Mouse (Mus musculus) forebrain, embryonic 11.5 days (tissue): ENCODE data around the gene Stx11. TPM values are rescaled to one million over a fixed set of nuclear protein-coding genes. Genes with fewer than 3 reads are reported as not detected.
"Not testable (repeated sequence)": the region's sequence is repeated elsewhere in the genome, so short reads cannot be mapped to it uniquely, and the experiment has no call there.

Source experiments
- ATAC-seq: fragments of 200-750 bp; cut with Nextera tagmentation; replicated peaks from 2 replicates; pipeline ENCODE4 v1.8.0; 2017; ENCODE audit warnings: moderate TSS enrichment; ENCODE audit not compliant: low FRiP score
- DNase-seq: peaks from one replicate; pipeline ENCODE4 v3.0.0-alpha.2; 2017; ENCODE audit warnings: low spot score
- H3K27ac ChIP-seq: fragments of 300-500 bp; sonication (generic); 2 replicates; pipeline ENCODE4 v1.5.1; 2014; ENCODE audit warnings: low read depth, low read length
- H3K27me3 ChIP-seq: fragments of 300-500 bp; sonication (generic); 2 replicates; pipeline ENCODE4 v1.6.1; 2014; ENCODE audit warnings: mild to moderate bottlenecking, low read length, mixed read lengths; ENCODE audit not compliant: control insufficient read depth, insufficient read depth
- H3K36me3 ChIP-seq: fragments of 300-500 bp; sonication (generic); 2 replicates; pipeline ENCODE4 v1.6.1; 2014; ENCODE audit warnings: mild to moderate bottlenecking, low read length, moderate library complexity, mixed read lengths; ENCODE audit not compliant: control insufficient read depth, insufficient read depth
- H3K4me1 ChIP-seq: fragments of 300-500 bp; sonication (generic); replicated peaks from 2 replicates; pipeline ENCODE4 v1.6.1; 2014; ENCODE audit warnings: low read length, mixed read lengths; ENCODE audit not compliant: control insufficient read depth, insufficient read depth
- H3K4me2 ChIP-seq: fragments of 300-500 bp; sonication (generic); 2 replicates; pipeline ENCODE4 v1.6.1; 2014; ENCODE audit warnings: low read depth, mild to moderate bottlenecking, low read length, moderate library complexity, mixed read lengths; ENCODE audit not compliant: severe bottlenecking
- H3K4me3 ChIP-seq: fragments of 300-500 bp; sonication (generic); 2 replicates; pipeline ENCODE4 v1.5.1; 2014; ENCODE audit warnings: low read depth, low read length
- H3K9ac ChIP-seq: fragments of 300-500 bp; sonication (generic); 2 replicates; pipeline ENCODE4 v1.6.1; 2014; ENCODE audit warnings: low read length
- H3K9me3 ChIP-seq: fragments of 300-500 bp; sonication (generic); 2 replicates; pipeline ENCODE4 v1.6.1; 2016; ENCODE audit warnings: low read length, mixed read lengths; ENCODE audit not compliant: control insufficient read depth
- WGBS: fragments of 180-500 bp; shearing (Covaris S2); extraction: QIAGEN DNeasy Blood & Tissue Kit; methylation state at CpG from one replicate; pipeline ENCODE4 v1.1.7; 2014; 5-methylcytosine and 5-hydroxymethylcytosine counted together
- polyA plus RNA-seq: library from polyadenylated mRNA; unstranded; fragments of >200 nt; fragmentation: Nextera tagmentation; extraction: Ambion mirVana; gene quantifications from 2 replicates; pipeline ENCODE4 v1.2.1, GENCODE M21; 2014

The Stx11 gene
- polyA plus RNA-seq, 1 experiment from 2014 or later, result 2.1 TPM

GRCm38 (mm10) chr10:12974572-12974971 is 10.5 kb upstream of the Stx11 start:
- Histone ChIP-seq H3K9ac (no peak overlapping the region), H3K36me3 (no peaks in the 10 kb centered on the region), H3K9me3 (no peaks in the 10 kb centered on the region), H3K4me3 (no peak overlapping the region), H3K27ac (no peak overlapping the region), H3K4me2 (no peak overlapping the region), H3K4me1 (no peaks in the 10 kb centered on the region), H3K27me3 (no peaks in the 10 kb centered on the region)
- 91% methylated on average over 6 of the region's 6 CpGs for WGBS
- ATAC-seq (no peak), DNase-seq (no peak)

GRCm38 (mm10) chr10:12965669-12966180 is 1.6 kb upstream of the Stx11 start:
- no peaks in the 10 kb centered on the region for H3K9me3 ChIP-seq
- no peak overlapping the region for H3K4me3 ChIP-seq
- H3K27me3 ChIP-seq, result no peaks in the 10 kb centered on the region; the same call in 1 of the 2 replicates
- no peak overlapping the region for H3K4me2 ChIP-seq
- H3K4me1 ChIP-seq, result no peaks in the 10 kb centered on the region
- DNase-seq, result no peak
- no peaks in the 10 kb centered on the region for H3K36me3 ChIP-seq
- H3K27ac ChIP-seq, result no peak overlapping the region
- WGBS, result 84% methylated on average over 5 of the region's 5 CpGs
- no peak for ATAC-seq
- H3K9ac ChIP-seq, result no peak overlapping the region

- no peaks in the 10 kb centered on the region for H3K9me3 ChIP-seq
- no peaks in the 10 kb centered on the region for H3K36me3 ChIP-seq
- peak overlapping the region; percentile 63 for H3K9ac ChIP-seq
- DNase-seq, result peak; percentile 57
- no peaks in the 10 kb centered on the region; the same call in 1 of the 2 replicates for H3K27me3 ChIP-seq
- WGBS, result 5% methylated on average over 29 of the region's 29 CpGs
- peak overlapping the region; percentile 88 for H3K4me2 ChIP-seq
- H3K4me3 ChIP-seq, result peak overlapping the region; percentile 69
- ATAC-seq, result peak; percentile 60
- no peak overlapping the region for H3K27ac ChIP-seq
- H3K4me1 ChIP-seq, result no peaks in the 10 kb centered on the region
These were observed 543 bp downstream of the Stx11 start for GRCm38 (mm10) chr10:12963362-12964147.

- H3K27me3 ChIP-seq, result no peaks in the 10 kb centered on the region; the same call in 1 of the 2 replicates
- H3K4me3 ChIP-seq, result no peak overlapping the region
- no peak for DNase-seq
- no peak for ATAC-seq
- H3K9ac ChIP-seq, result no peak overlapping the region
- no peak overlapping the region for H3K27ac ChIP-seq
- H3K9me3 ChIP-seq, result no peaks in the 10 kb centered on the region
- no peaks in the 10 kb centered on the region for H3K4me1 ChIP-seq
- H3K36me3 ChIP-seq, result no peaks in the 10 kb centered on the region
- H3K4me2 ChIP-seq, result no peak overlapping the region
These were observed 1.9 kb downstream of the Stx11 start for GRCm38 (mm10) chr10:12962238-12962637.

GRCm38 (mm10) chr10:12961546-12961945 is 2.6 kb downstream of the Stx11 start:
- H3K4me1 ChIP-seq, result no peaks in the 10 kb centered on the region
- no peak for ATAC-seq
- no peak overlapping the region for H3K4me2 ChIP-seq
- H3K27ac ChIP-seq, result no peak overlapping the region
- no peak for DNase-seq
- H3K9ac ChIP-seq, result no peak overlapping the region
- no peak overlapping the region for H3K4me3 ChIP-seq
- H3K9me3 ChIP-seq, result no peaks in the 10 kb centered on the region
- WGBS, result 87% methylated on average over 8 of the region's 8 CpGs
- no peaks in the 10 kb centered on the region for H3K36me3 ChIP-seq
- H3K27me3 ChIP-seq, result no peaks in the 10 kb centered on the region; the same call in 1 of the 2 replicates

- H3K27ac ChIP-seq, result no peak overlapping the region
- no peaks in the 10 kb centered on the region for H3K9me3 ChIP-seq
- 80% methylated on average over 4 of the region's 4 CpGs for WGBS
- no peak overlapping the region for H3K4me3 ChIP-seq
- no peak overlapping the region for H3K9ac ChIP-seq
- H3K36me3 ChIP-seq, result no peaks in the 10 kb centered on the region
- no peaks in the 10 kb centered on the region for H3K4me1 ChIP-seq
- ATAC-seq (no peak), DNase-seq (no peak)
- H3K4me2 ChIP-seq, result no peak overlapping the region
- H3K27me3 ChIP-seq, result no peaks in the 10 kb centered on the region
These were observed 6.8 kb downstream of the Stx11 start for GRCm38 (mm10) chr10:12957271-12957670.

GRCm38 (mm10) chr10:12955831-12956230 is 8.3 kb downstream of the Stx11 start:
- Histone ChIP-seq H3K9me3 (no peaks in the 10 kb centered on the region), H3K36me3 (no peaks in the 10 kb centered on the region), H3K27ac (no peak overlapping the region), H3K4me1 (no peaks in the 10 kb centered on the region), H3K27me3 (no peaks in the 10 kb centered on the region), H3K4me2 (no peak overlapping the region), H3K4me3 (no peak overlapping the region), H3K9ac (no peak overlapping the region)
- DNase-seq (no peak), ATAC-seq (no peak)
- WGBS, result 59% methylated on average over 1 of the region's 1 CpGs

GRCm38 (mm10) chr10:12951358-12951757 is 12.7 kb downstream of the Stx11 start:
- not testable (repeated sequence) for H3K9ac ChIP-seq, DNase-seq, H3K4me1 ChIP-seq, H3K9me3 ChIP-seq, H3K4me2 ChIP-seq, H3K27me3 ChIP-seq, H3K36me3 ChIP-seq, H3K4me3 ChIP-seq, ATAC-seq, H3K27ac ChIP-seq
- WGBS, result 61% methylated on average over 4 of the region's 4 CpGs

GRCm38 (mm10) chr10:12949299-12949698 is 14.8 kb downstream of the Stx11 start:
- Histone ChIP-seq H3K9me3 (no peaks in the 10 kb centered on the region), H3K4me1 (no peaks in the 10 kb centered on the region), H3K27me3 (no peaks in the 10 kb centered on the region), H3K27ac (no peak overlapping the region), H3K4me2 (no peak overlapping the region), H3K36me3 (no peaks in the 10 kb centered on the region), H3K9ac (no peak overlapping the region), H3K4me3 (no peak overlapping the region)
- ATAC-seq (no peak), DNase-seq (no peak)
- WGBS, result 81% methylated on average over 7 of the region's 7 CpGs
